In genomic region chr6:134920190-134921013, GRCm38 (mm10) we compare ENCODE assay signal across 8 mouse cellular contexts. TPM values are rescaled to one million over a fixed set of nuclear protein-coding genes. Genes with fewer than 3 reads are reported as not detected.
A peak's percentile ranks its signal among the peaks of the same experiment; 100 is the strongest.
DNase-seq lines count a peak whose midpoint lies in the region; ATAC-seq and TF ChIP-seq lines count a peak whose summit lies in the region.

Gene Cdkn1b, plus strand, starts transcription at chr6:134920401.

- 0 out of 2 replicates have a peak, but pooled peaks cover 3% of the 10 kb centered on the region for H3K36me3 ChIP-seq in embryonic facial prominence, embryonic 12.5 days
- H3K36me3 ChIP-seq in limb, embryonic 10.5 days = peaks cover 26% of the 10 kb centered on the region
- H3K36me3 ChIP-seq in midbrain, embryonic 12.5 days = no peaks in the 10 kb centered on the region
- H3K36me3 ChIP-seq in small intestine, adult 2 months (ENCODE audit: control insufficient read depth, insufficient read depth, low read length) = peaks cover 6% of the 10 kb centered on the region

- TF ChIP-seq CTCF in small intestine, adult 2 months (IDR thresholded peaks at IDR 0.05; ENCODE audit: extremely low read depth, insufficient read length, insufficient replicate concordance, low read depth, low read length) = no peak

- peak within 1 kb of the TSS; percentile 84 for H3K9ac ChIP-seq in embryonic facial prominence, embryonic 12.5 days
- peak within 1 kb of the TSS; percentile 93 for H3K9ac ChIP-seq in midbrain, embryonic 12.5 days (replicated peaks)

- peak; percentile 99 for TF ChIP-seq POLR2A in small intestine, adult 2 months (IDR thresholded peaks at IDR 0.05; ENCODE audit: low read depth, low read length)

- H3K9me3 ChIP-seq in embryonic facial prominence, embryonic 12.5 days = no peaks in the 10 kb centered on the region
- no peaks in the 10 kb centered on the region for H3K9me3 ChIP-seq in limb, embryonic 10.5 days (replicated peaks)
- H3K9me3 ChIP-seq in midbrain, embryonic 12.5 days = no peaks in the 10 kb centered on the region

- no peaks in the 10 kb centered on the region for H3K27me3 ChIP-seq in embryonic facial prominence, embryonic 12.5 days
- H3K27me3 ChIP-seq in limb, embryonic 10.5 days (ENCODE audit: low read depth, poor library complexity, severe bottlenecking) = peaks cover 17% of the 10 kb centered on the region
- H3K27me3 ChIP-seq in midbrain, embryonic 12.5 days = peaks cover 4% of the 10 kb centered on the region
- H3K27me3 ChIP-seq in small intestine, adult 2 months (ENCODE audit: control insufficient read depth, insufficient read depth, low read length) = no peaks in the 10 kb centered on the region

- peak; percentile 89 for ATAC-seq in embryonic facial prominence, embryonic 12.5 days (ENCODE audit: insufficient number of reproducible peaks, insufficient read depth, low FRiP score, low TSS enrichment)
- peak; percentile 96 for ATAC-seq in midbrain, embryonic 12.5 days (ENCODE audit: low FRiP score, low read depth)

- H3K4me3 ChIP-seq in embryonic facial prominence, embryonic 12.5 days = peak within 1 kb of the TSS; percentile 93
- peak within 1 kb of the TSS; percentile 87 for H3K4me3 ChIP-seq in limb, embryonic 10.5 days
- H3K4me3 ChIP-seq in midbrain, embryonic 12.5 days = peak within 1 kb of the TSS; percentile 95
- H3K4me3 ChIP-seq in small intestine, adult 2 months (ENCODE audit: low read depth, low read length) = peak within 1 kb of the TSS; percentile 79

- H3K27ac ChIP-seq in embryonic facial prominence, embryonic 12.5 days = peak within 1 kb of the TSS; percentile 97
- peak within 1 kb of the TSS; percentile 98 for H3K27ac ChIP-seq in limb, embryonic 10.5 days
- H3K27ac ChIP-seq in midbrain, embryonic 12.5 days (replicated peaks) = peak within 1 kb of the TSS; percentile 97
- H3K27ac ChIP-seq in small intestine, adult 2 months (ENCODE audit: insufficient read depth, low read depth, low read length) = peak within 1 kb of the TSS; percentile 97

- WGBS in embryonic facial prominence, embryonic 12.5 days = under 1% methylated on average over 74 of the region's 77 CpGs
- WGBS in limb, embryonic 10.5 days = under 1% methylated on average over 77 of the region's 77 CpGs
- under 1% methylated on average over 77 of the region's 77 CpGs for WGBS in midbrain, embryonic 12.5 days
- WGBS in small intestine, adult 2 months = under 1% methylated on average over 77 of the region's 77 CpGs

- DNase-seq in 3T3-L1 (ENCODE audit: low read depth, low spot score) = peak; percentile 93
- DNase-seq in adrenal gland, postnatal 36 days = peak; percentile 90 to 93
- peak; percentile 100 for DNase-seq in heart, adult 11 months
- DNase-seq in kidney, adult 18-20 months = peak; percentile 94
- peak; percentile 89 for DNase-seq in limb, embryonic 10.5 days (ENCODE audit: low spot score)

- H3K4me1 ChIP-seq in embryonic facial prominence, embryonic 12.5 days = peaks cover 20% of the 10 kb centered on the region
- H3K4me1 ChIP-seq in limb, embryonic 10.5 days = peaks cover 38% of the 10 kb centered on the region
- peaks cover 51% of the 10 kb centered on the region for H3K4me1 ChIP-seq in midbrain, embryonic 12.5 days
- H3K4me1 ChIP-seq in small intestine, adult 2 months (ENCODE audit: control insufficient read depth, insufficient read depth, insufficient read length, low read length) = peaks cover 4% of the 10 kb centered on the region

- H3K4me2 ChIP-seq in embryonic facial prominence, embryonic 12.5 days (replicated peaks) = peak within 1 kb of the TSS; percentile 86
- peak within 1 kb of the TSS; percentile 91 for H3K4me2 ChIP-seq in midbrain, embryonic 12.5 days (replicated peaks)

RNA-seq across cellular contexts. Expression of gene Cdkn1b, which starts in this region (rescaled TPM):
- total RNA-seq in adrenal gland, postnatal 36 days (2021) = 10 to 100 TPM; 35.3 to 74.4 TPM
- 19.3 and 19.5 TPM in 2 replicates for polyA plus RNA-seq in embryonic facial prominence, embryonic 12.5 days (2016; fragmentation: Nextera tagmentation; extraction: Ambion mirVana)
- polyA plus RNA-seq in limb, embryonic 10.5 days (2016; fragmentation: Nextera tagmentation; extraction: Ambion mirVana) = 8.4 and 10.3 TPM in 2 replicates
- 28.3 and 30.0 TPM in 2 replicates for polyA plus RNA-seq in midbrain, embryonic 12.5 days (2016; fragmentation: Nextera tagmentation; extraction: Ambion mirVana)
- polyA plus RNA-seq in small intestine, adult 2 months (2012; rRNA removed) = 5.8 and 16.3 TPM in 2 replicates

Comparison
In these comparisons a context has a peak if more than half of its experiments do, and no peak if none do; other contexts are left out.
1. Peak in every context shown above with its lines: DNase-seq, ATAC-seq, H3K4me3 ChIP-seq and H3K27ac ChIP-seq.